Mouse (Mus musculus) stomach, embryonic 14.5 days (tissue): ENCODE measurements around the gene Atf6b. TPM values are rescaled to one million over a fixed set of nuclear protein-coding genes. Genes with fewer than 3 reads are reported as not detected.

Source experiments
- ATAC-seq: fragments of 200-750 bp; cut with Nextera tagmentation; 2 replicates; pipeline ENCODE4 v1.8.0; 2017; ENCODE audit warnings: low read depth, moderate TSS enrichment; ENCODE audit not compliant: insufficient number of reproducible peaks, insufficient read depth, low FRiP score
- H3K27ac ChIP-seq: fragments of 300-500 bp; sonication (generic); 2 replicates; pipeline ENCODE4 v1.5.1; 2014; ENCODE audit warnings: mild to moderate bottlenecking, low read length, moderate library complexity, mixed read lengths
- H3K27me3 ChIP-seq: fragments of 300-500 bp; sonication (generic); 2 replicates; pipeline ENCODE4 v1.6.1; 2014; ENCODE audit warnings: low read length, control low read depth, mixed read lengths; ENCODE audit not compliant: control insufficient read depth, insufficient read depth
- H3K36me3 ChIP-seq: fragments of 300-500 bp; sonication (generic); 2 replicates; pipeline ENCODE4 v1.6.1; 2014; ENCODE audit warnings: mild to moderate bottlenecking, control low read depth, low read length, moderate library complexity, mixed read lengths; ENCODE audit not compliant: control insufficient read depth, insufficient read depth
- H3K4me1 ChIP-seq: fragments of 300-500 bp; sonication (generic); 2 replicates; pipeline ENCODE4 v1.6.1; 2014; ENCODE audit warnings: low read length, control low read depth, mixed read lengths; ENCODE audit not compliant: control insufficient read depth, insufficient read depth
- H3K4me2 ChIP-seq: fragments of 300-500 bp; sonication (generic); replicated peaks from 2 replicates; pipeline ENCODE4 v1.6.1; 2014; ENCODE audit warnings: low read depth, low read length, control low read depth
- H3K4me3 ChIP-seq: fragments of 300-500 bp; sonication (generic); 2 replicates; pipeline ENCODE4 v1.5.1; 2014; ENCODE audit warnings: low read depth, low read length, control low read depth
- H3K9ac ChIP-seq: fragments of 300-500 bp; sonication (generic); replicated peaks from 2 replicates; pipeline ENCODE4 v1.6.1; 2014; ENCODE audit warnings: low read depth, mild to moderate bottlenecking, control low read depth, low read length, moderate library complexity, mixed read lengths
- H3K9me3 ChIP-seq: fragments of 300-500 bp; sonication (generic); 2 replicates; pipeline ENCODE4 v1.6.1; 2016; ENCODE audit warnings: low read depth, low read length, control low read depth; ENCODE audit not compliant: control insufficient read depth
- WGBS: fragments of 180-500 bp; shearing (Covaris S2); extraction: QIAGEN DNeasy Blood & Tissue Kit; methylation state at CpG from one replicate; pipeline ENCODE4 v1.1.7; 2014; 5-methylcytosine and 5-hydroxymethylcytosine counted together
- polyA plus RNA-seq: library from polyadenylated mRNA; unstranded; fragments of >200 nt; fragmentation: Nextera tagmentation; extraction: Ambion mirVana; gene quantifications from 2 replicates; pipeline ENCODE4 v1.2.1, GENCODE M21; 2014

The Atf6b gene
- polyA plus RNA-seq, 1 experiment from 2014 or later: 58.3 TPM

DNA sequence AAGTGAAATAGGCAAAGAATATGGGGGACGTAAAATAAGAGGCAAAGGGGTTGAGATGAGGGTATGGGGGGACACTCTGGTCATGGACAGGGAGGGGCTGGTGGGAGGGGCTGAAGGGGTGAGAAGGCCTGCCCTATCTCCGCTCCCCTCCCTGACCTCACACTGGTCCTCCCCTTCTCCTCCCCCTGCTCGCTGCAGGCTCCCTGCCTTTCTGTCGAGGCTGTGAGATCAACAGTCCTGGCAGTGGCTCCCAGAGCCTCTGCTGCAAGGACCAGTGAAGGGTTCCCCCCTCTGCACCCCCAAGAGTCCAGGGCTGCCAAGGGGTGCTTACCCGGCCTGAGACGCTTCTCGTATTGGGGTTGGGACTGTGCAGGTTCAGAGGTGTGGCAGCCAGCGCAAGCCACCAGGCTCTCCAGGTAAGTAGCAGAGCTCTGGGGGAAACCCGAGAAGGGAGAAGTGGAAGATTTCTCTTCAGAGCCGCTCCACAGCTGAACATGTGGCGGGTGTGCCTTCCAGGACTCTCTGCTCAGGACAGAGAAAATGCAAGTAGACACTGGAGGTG lies 13.4 kb downstream of the Atf6b start:
- peaks cover 27% of the 10 kb centered on the region for H3K4me1 ChIP-seq
- no peaks in the 10 kb centered on the region for H3K36me3 ChIP-seq
- ATAC-seq: no peak
- no peaks in the 10 kb centered on the region for H3K9me3 ChIP-seq
- no peak overlapping the region for H3K4me2 ChIP-seq
- 0 out of 2 replicates have a peak, but pooled peaks cover 2% of the 10 kb centered on the region for H3K27me3 ChIP-seq
- H3K9ac ChIP-seq: no peak overlapping the region
- H3K27ac ChIP-seq: 0 out of 2 replicates have a peak overlapping the region, but pooled peaks have one; percentile 10
- no peak overlapping the region for H3K4me3 ChIP-seq
- 29% methylated on average over 10 of the region's 11 CpGs for WGBS

DNA sequence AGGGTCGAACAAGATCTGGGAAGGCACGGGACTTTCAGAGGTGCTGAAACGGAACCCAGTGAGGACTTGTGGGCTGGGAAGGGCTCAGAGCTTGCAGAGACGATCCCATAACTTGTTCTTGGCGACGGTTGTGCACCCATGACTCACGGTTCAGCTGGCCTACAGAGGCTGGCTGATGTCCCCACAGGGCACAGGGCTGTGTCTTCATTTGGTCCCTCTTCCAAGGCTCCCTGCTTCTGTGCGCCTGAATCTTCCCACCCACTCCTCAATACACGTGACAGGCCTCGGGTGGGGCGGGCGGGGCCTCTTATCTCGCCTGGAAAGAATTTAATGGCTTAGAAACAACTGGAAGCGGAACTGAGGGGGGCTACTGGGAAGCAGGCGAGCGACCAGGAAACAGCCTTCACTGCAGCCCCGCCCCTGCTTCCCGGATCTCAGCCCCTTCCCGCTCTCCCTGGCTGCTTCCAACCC lies 14.2 kb downstream of the Atf6b start:
- whole genome bisulfite sequencing: 5% methylated on average over 19 of the region's 19 CpGs
- Histone ChIP-seq H3K4me2 (peak overlapping the region; percentile 31), H3K4me1 (peaks cover 19% of the 10 kb centered on the region), H3K27ac (0 out of 2 replicates have a peak overlapping the region, but pooled peaks have one; percentile 10), H3K36me3 (no peaks in the 10 kb centered on the region), H3K4me3 (no peak overlapping the region), H3K9ac (no peak overlapping the region), H3K9me3 (no peaks in the 10 kb centered on the region), H3K27me3 (0 out of 2 replicates have a peak, but pooled peaks cover 2% of the 10 kb centered on the region)
- peak; percentile 21; the same call in 1 of the 2 replicates for ATAC-seq

GRCm38 (mm10) chr17:34662468-34662867 lies 15.5 kb downstream of the Atf6b start:
- Histone ChIP-seq H3K4me2 (no peak overlapping the region), H3K36me3 (no peaks in the 10 kb centered on the region), H3K4me1 (peaks cover 14% of the 10 kb centered on the region; the same call in 1 of the 2 replicates), H3K27me3 (0 out of 2 replicates have a peak, but pooled peaks cover 2% of the 10 kb centered on the region), H3K9me3 (no peaks in the 10 kb centered on the region), H3K9ac (no peak overlapping the region), H3K27ac (no peak overlapping the region), H3K4me3 (no peak overlapping the region)
- 78% methylated on average over 1 of the region's 1 CpGs for WGBS
- no peak for ATAC-seq

DNA sequence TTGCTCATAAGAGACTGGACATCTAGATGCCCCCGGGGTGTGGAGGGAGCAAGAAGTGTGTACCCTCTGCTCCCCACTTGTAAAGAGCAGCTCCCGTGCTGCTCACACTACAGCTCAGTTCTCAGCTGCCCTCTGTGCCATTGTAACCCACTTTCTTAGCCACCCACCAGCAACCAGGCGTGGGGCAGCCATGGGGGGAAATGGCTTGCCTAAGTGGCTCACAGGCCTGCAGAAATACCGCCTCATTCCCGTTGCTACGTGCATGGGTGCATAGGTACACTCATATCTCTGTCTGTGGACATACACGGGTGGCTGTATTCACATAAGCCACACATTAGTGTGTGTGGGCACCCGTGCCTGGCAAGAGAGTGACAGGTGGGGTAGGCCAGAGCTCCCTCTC lies 16.0 kb downstream of the Atf6b start:
- H3K36me3 ChIP-seq: no peaks in the 10 kb centered on the region
- no peak for ATAC-seq
- H3K4me3 ChIP-seq: no peak overlapping the region
- 75% methylated on average over 8 of the region's 8 CpGs for WGBS
- peaks cover 14% of the 10 kb centered on the region; the same call in 1 of the 2 replicates for H3K4me1 ChIP-seq
- no peak overlapping the region for H3K9ac ChIP-seq
- 0 out of 2 replicates have a peak, but pooled peaks cover 2% of the 10 kb centered on the region for H3K27me3 ChIP-seq
- no peaks in the 10 kb centered on the region for H3K9me3 ChIP-seq
- no peak overlapping the region for H3K27ac ChIP-seq
- H3K4me2 ChIP-seq: no peak overlapping the region

- Histone ChIP-seq H3K27ac (no peak overlapping the region), H3K9me3 (no peaks in the 10 kb centered on the region), H3K4me1 (peaks cover 14% of the 10 kb centered on the region; the same call in 1 of the 2 replicates), H3K4me3 (no peak overlapping the region), H3K36me3 (no peaks in the 10 kb centered on the region), H3K9ac (no peak overlapping the region), H3K27me3 (0 out of 2 replicates have a peak, but pooled peaks cover 2% of the 10 kb centered on the region), H3K4me2 (no peak overlapping the region)
- ATAC-seq: no peak
- 50% methylated on average over 1 of the region's 1 CpGs for WGBS
Observed at GRCm38 (mm10) chr17:34663558-34663957, 16.6 kb downstream of the Atf6b start.

DNA sequence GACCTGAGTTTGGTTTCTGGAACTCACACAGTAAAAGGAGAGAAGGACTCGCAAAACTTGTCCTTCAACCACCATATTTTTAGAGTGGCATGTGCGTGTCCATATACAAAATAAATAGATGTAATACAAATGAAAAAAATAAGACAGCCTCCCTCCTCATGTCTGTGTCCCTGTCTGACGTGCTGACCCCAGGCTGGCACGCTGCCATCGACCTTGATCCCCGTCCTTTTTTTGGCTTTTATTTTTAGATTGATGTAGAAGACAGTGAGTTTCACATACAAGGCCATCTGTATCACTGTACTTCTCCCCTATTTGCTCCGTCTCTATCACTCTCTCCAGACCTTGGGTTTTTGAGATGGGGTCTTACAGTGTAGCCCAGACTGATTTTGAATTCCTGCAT lies 17.5 kb downstream of the Atf6b start:
- Histone ChIP-seq H3K4me1 (peaks cover 14% of the 10 kb centered on the region; the same call in 1 of the 2 replicates), H3K36me3 (no peaks in the 10 kb centered on the region), H3K27me3 (0 out of 2 replicates have a peak, but pooled peaks cover 2% of the 10 kb centered on the region), H3K27ac (no peak overlapping the region), H3K4me2 (no peak overlapping the region), H3K4me3 (no peak overlapping the region), H3K9me3 (no peaks in the 10 kb centered on the region), H3K9ac (no peak overlapping the region)
- ATAC-seq: no peak
- WGBS: 65% methylated on average over 7 of the region's 7 CpGs

- no peak for ATAC-seq
- peak within 1 kb of the TSS; percentile 55 for H3K4me2 ChIP-seq
- no peak within 1 kb of the TSS for H3K27ac ChIP-seq
- 56% methylated on average over 7 of the region's 7 CpGs for WGBS
- H3K9ac ChIP-seq: 0 out of 2 replicates have a peak within 1 kb of the TSS, but pooled peaks have one; percentile 6
- H3K27me3 ChIP-seq: peaks cover 31% of the 10 kb centered on the region
- H3K4me3 ChIP-seq: peak within 1 kb of the TSS; percentile 30
- H3K9me3 ChIP-seq: no peaks in the 10 kb centered on the region
- peaks cover 11% of the 10 kb centered on the region; the same call in 1 of the 2 replicates for H3K4me1 ChIP-seq
- no peaks in the 10 kb centered on the region for H3K36me3 ChIP-seq
Observed at GRCm38 (mm10) chr17:34670235-34670634, 23.3 kb downstream of the Atf6b start, which contains the start of gene Tnxb. Tnxb (plus strand) TSS chr17:34670535.

GRCm38 (mm10) chr17:34671151-34672066 lies 24.5 kb downstream of the Atf6b start:
- WGBS: 9% methylated on average over 90 of the region's 93 CpGs
- peaks cover 19% of the 10 kb centered on the region; the same call in 1 of the 2 replicates for H3K4me1 ChIP-seq

More at GRCm38 (mm10) chr17:34671151-34672066, 24.5 kb downstream of the Atf6b start:
- no peaks in the 10 kb centered on the region for H3K9me3 ChIP-seq
- no peak overlapping the region for H3K27ac ChIP-seq
- H3K27me3 ChIP-seq: peaks cover 31% of the 10 kb centered on the region
- no peaks in the 10 kb centered on the region for H3K36me3 ChIP-seq
- peak overlapping the region; percentile 55 for H3K4me2 ChIP-seq
- H3K4me3 ChIP-seq: peak overlapping the region; percentile 30
- ATAC-seq: peak; percentile 38; the same call in 1 of the 2 replicates
- H3K9ac ChIP-seq: 0 out of 2 replicates have a peak overlapping the region, but pooled peaks have one; percentile 6
